Mouse (Mus musculus) neural tube, embryonic 13.5 days (tissue): ENCODE measurements around the gene Fam83c. TPM values are rescaled to one million over a fixed set of nuclear protein-coding genes. Genes with fewer than 3 reads are reported as not detected.

Experiments
- ATAC-seq: fragments of 200-750 bp; cut with Nextera tagmentation; 2 replicates; pipeline ENCODE4 v1.8.0; 2017; ENCODE audit warnings: low read depth, mild to moderate bottlenecking, moderate TSS enrichment, moderate library complexity
- H3K27ac ChIP-seq: fragments of 300-500 bp; sonication (generic); replicated peaks from 2 replicates; pipeline ENCODE4 v1.5.1; 2015; ENCODE audit warnings: moderate library complexity, mild to moderate bottlenecking, inconsistent platforms
- H3K27me3 ChIP-seq: fragments of 300-500 bp; sonication (generic); 2 replicates; pipeline ENCODE4 v1.6.1; 2015; ENCODE audit warnings: mild to moderate bottlenecking, inconsistent platforms
- H3K36me3 ChIP-seq: fragments of 300-500 bp; sonication (generic); 2 replicates; pipeline ENCODE4 v1.6.1; 2015; ENCODE audit warnings: mild to moderate bottlenecking, inconsistent platforms
- H3K4me1 ChIP-seq: fragments of 300-500 bp; sonication (generic); replicated peaks from 2 replicates; pipeline ENCODE4 v1.6.1; 2015; ENCODE audit warnings: inconsistent platforms
- H3K4me2 ChIP-seq: fragments of 300-500 bp; sonication (generic); 2 replicates; pipeline ENCODE4 v1.6.1; 2015; ENCODE audit warnings: inconsistent platforms, mild to moderate bottlenecking, moderate library complexity
- H3K4me3 ChIP-seq: fragments of 300-500 bp; sonication (generic); 2 replicates; pipeline ENCODE4 v1.5.1; 2015; ENCODE audit warnings: mild to moderate bottlenecking, inconsistent platforms
- H3K9ac ChIP-seq: fragments of 300-500 bp; sonication (generic); 2 replicates; pipeline ENCODE4 v1.6.1; 2015; ENCODE audit warnings: moderate library complexity, mild to moderate bottlenecking, inconsistent platforms
- H3K9me3 ChIP-seq: fragments of 300-500 bp; sonication (generic); 2 replicates; pipeline ENCODE4 v1.6.1; 2016; ENCODE audit warnings: inconsistent platforms
- WGBS: fragments of 180-500 bp; shearing (Covaris S2); methylation state at CpG from one replicate; pipeline ENCODE4 v1.1.7; 2015; 5-methylcytosine and 5-hydroxymethylcytosine counted together
- polyA plus RNA-seq: library from polyadenylated mRNA; unstranded; fragments of >200 nt; fragmentation: Nextera tagmentation; extraction: Ambion mirVana; gene quantifications from 2 replicates; pipeline ENCODE4 v1.2.1, GENCODE M21; 2015

Gene Fam83c
- polyA plus RNA-seq, 1 experiment from 2014 or later, result 0.56 TPM

- Histone ChIP-seq H3K4me1 (peaks cover 5% of the 10 kb centered on the region), H3K36me3 (peaks cover 64% of the 10 kb centered on the region), H3K9me3 (no peaks in the 10 kb centered on the region), H3K4me3 (no peak overlapping the region), H3K27me3 (no peaks in the 10 kb centered on the region), H3K4me2 (no peak overlapping the region), H3K9ac (no peak overlapping the region), H3K27ac (no peak overlapping the region)
- no peak for ATAC-seq
- 81% methylated on average over 4 of the region's 4 CpGs for WGBS
Observed at GRCm38 (mm10) chr2:155809620-155810019, 25.0 kb downstream of the Fam83c start.

- Histone ChIP-seq H3K36me3 (peaks cover 72% of the 10 kb centered on the region), H3K27ac (no peak overlapping the region)
- 37% methylated on average over 4 of the region's 4 CpGs for WGBS
Observed at GRCm38 (mm10) chr2:155807408-155807807, 27.2 kb downstream of the Fam83c start.

GRCm38 (mm10) chr2:155806548-155806947 lies 28.1 kb downstream of the Fam83c start:
- Histone ChIP-seq H3K4me3 (no peak overlapping the region), H3K9me3 (no peaks in the 10 kb centered on the region), H3K27me3 (no peaks in the 10 kb centered on the region), H3K4me2 (no peak overlapping the region), H3K4me1 (peaks cover 5% of the 10 kb centered on the region), H3K27ac (no peak overlapping the region), H3K9ac (no peak overlapping the region), H3K36me3 (peaks cover 75% of the 10 kb centered on the region)
- 74% methylated on average over 5 of the region's 5 CpGs for WGBS
- ATAC-seq, result no peak

More at GRCm38 (mm10) chr2:155807408-155807807, 27.2 kb downstream of the Fam83c start:
- no peak overlapping the region for H3K4me3 ChIP-seq
- no peaks in the 10 kb centered on the region for H3K9me3 ChIP-seq
- H3K9ac ChIP-seq, result no peak overlapping the region
- H3K27me3 ChIP-seq, result no peaks in the 10 kb centered on the region
- H3K4me1 ChIP-seq, result peaks cover 5% of the 10 kb centered on the region
- ATAC-seq, result no peak
- no peak overlapping the region for H3K4me2 ChIP-seq

GRCm38 (mm10) chr2:155805925-155806255 lies 28.8 kb downstream of the Fam83c start:
- Histone ChIP-seq H3K27me3 (no peaks in the 10 kb centered on the region), H3K9me3 (no peaks in the 10 kb centered on the region), H3K4me3 (no peak overlapping the region), H3K36me3 (peaks cover 75% of the 10 kb centered on the region), H3K4me2 (no peak overlapping the region), H3K9ac (no peak overlapping the region), H3K27ac (no peak overlapping the region), H3K4me1 (peaks cover 5% of the 10 kb centered on the region)
- WGBS, result 88% methylated on average over 6 of the region's 6 CpGs
- ATAC-seq, result no peak

GRCm38 (mm10) chr2:155805231-155805924 lies 29.3 kb downstream of the Fam83c start:
- H3K4me2 ChIP-seq, result no peak overlapping the region
- no peaks in the 10 kb centered on the region for H3K9me3 ChIP-seq
- H3K4me1 ChIP-seq, result peaks cover 5% of the 10 kb centered on the region
- peaks cover 75% of the 10 kb centered on the region for H3K36me3 ChIP-seq
- 67% methylated on average over 6 of the region's 6 CpGs for WGBS
- H3K27me3 ChIP-seq, result no peaks in the 10 kb centered on the region
- H3K4me3 ChIP-seq, result no peak overlapping the region
- ATAC-seq, result no peak
- H3K9ac ChIP-seq, result no peak overlapping the region
- no peak overlapping the region for H3K27ac ChIP-seq

- Histone ChIP-seq H3K9me3 (no peaks in the 10 kb centered on the region), H3K4me2 (no peak overlapping the region), H3K4me1 (peaks cover 5% of the 10 kb centered on the region), H3K27me3 (no peaks in the 10 kb centered on the region), H3K9ac (no peak overlapping the region), H3K4me3 (no peak overlapping the region), H3K27ac (no peak overlapping the region), H3K36me3 (peaks cover 74% of the 10 kb centered on the region)
- no peak for ATAC-seq
- WGBS, result 70% methylated on average over 5 of the region's 5 CpGs
Observed at GRCm38 (mm10) chr2:155804053-155804452, 30.6 kb downstream of the Fam83c start.

- peaks cover 81% of the 10 kb centered on the region for H3K36me3 ChIP-seq
- no peak overlapping the region for H3K4me3 ChIP-seq
- peaks cover 5% of the 10 kb centered on the region for H3K4me1 ChIP-seq
- H3K9me3 ChIP-seq, result no peaks in the 10 kb centered on the region
- no peak overlapping the region for H3K9ac ChIP-seq
- no peak overlapping the region for H3K27ac ChIP-seq
- no peak overlapping the region for H3K4me2 ChIP-seq
- 56% methylated on average over 3 of the region's 3 CpGs for WGBS
- no peak for ATAC-seq
- no peaks in the 10 kb centered on the region for H3K27me3 ChIP-seq
Observed at GRCm38 (mm10) chr2:155802761-155803160, 31.9 kb downstream of the Fam83c start.

- Histone ChIP-seq H3K4me1 (no peaks in the 10 kb centered on the region), H3K4me2 (no peak overlapping the region), H3K27ac (no peak overlapping the region), H3K36me3 (peaks cover 86% of the 10 kb centered on the region), H3K27me3 (no peaks in the 10 kb centered on the region), H3K9ac (no peak overlapping the region), H3K4me3 (no peak overlapping the region), H3K9me3 (no peaks in the 10 kb centered on the region)
- no peak for ATAC-seq
- 74% methylated on average over 3 of the region's 3 CpGs for WGBS
Observed at GRCm38 (mm10) chr2:155798613-155799012, 36.0 kb downstream of the Fam83c start.

GRCm38 (mm10) chr2:155794674-155795445 lies 39.8 kb downstream of the Fam83c start:
- Histone ChIP-seq H3K9ac (no peak overlapping the region), H3K9me3 (no peaks in the 10 kb centered on the region), H3K4me1 (no peaks in the 10 kb centered on the region; the same call in 1 of the 2 replicates), H3K4me3 (no peak overlapping the region), H3K4me2 (no peak overlapping the region), H3K27me3 (no peaks in the 10 kb centered on the region), H3K27ac (no peak overlapping the region), H3K36me3 (peaks cover 53% of the 10 kb centered on the region)
- WGBS, result 84% methylated on average over 12 of the region's 12 CpGs
- ATAC-seq, result no peak

GRCm38 (mm10) chr2:155792899-155793298 lies 41.8 kb downstream of the Fam83c start:
- Histone ChIP-seq H3K9ac (no peak overlapping the region), H3K27me3 (no peaks in the 10 kb centered on the region), H3K9me3 (no peaks in the 10 kb centered on the region), H3K36me3 (peaks cover 33% of the 10 kb centered on the region), H3K27ac (no peak overlapping the region), H3K4me3 (no peak overlapping the region), H3K4me2 (no peak overlapping the region), H3K4me1 (no peaks in the 10 kb centered on the region; the same call in 1 of the 2 replicates)
- 26% methylated on average over 12 of the region's 12 CpGs for WGBS
- ATAC-seq, result no peak

GRCm38 (mm10) chr2:155787949-155788931 lies 46.4 kb downstream of the Fam83c start:
- 72% methylated on average over 18 of the region's 18 CpGs for WGBS
- no peaks in the 10 kb centered on the region for H3K36me3 ChIP-seq

GRCm38 (mm10) chr2:155786905-155787304 lies 47.7 kb downstream of the Fam83c start:
- H3K4me3 ChIP-seq, result no peak overlapping the region
- no peak overlapping the region for H3K27ac ChIP-seq
- no peak overlapping the region for H3K9ac ChIP-seq
- H3K36me3 ChIP-seq, result no peaks in the 10 kb centered on the region
- no peaks in the 10 kb centered on the region for H3K4me1 ChIP-seq
- no peak overlapping the region for H3K4me2 ChIP-seq
- H3K9me3 ChIP-seq, result no peaks in the 10 kb centered on the region
- WGBS, result 77% methylated on average over 5 of the region's 5 CpGs
- H3K27me3 ChIP-seq, result no peaks in the 10 kb centered on the region
- no peak for ATAC-seq

More at GRCm38 (mm10) chr2:155787949-155788931, 46.4 kb downstream of the Fam83c start:
- no peak for ATAC-seq
- H3K9me3 ChIP-seq, result no peaks in the 10 kb centered on the region
- no peak overlapping the region for H3K27ac ChIP-seq
- H3K4me3 ChIP-seq, result no peak overlapping the region
- H3K9ac ChIP-seq, result no peak overlapping the region
- H3K27me3 ChIP-seq, result no peaks in the 10 kb centered on the region
- no peaks in the 10 kb centered on the region; the same call in 1 of the 2 replicates for H3K4me1 ChIP-seq
- no peak overlapping the region for H3K4me2 ChIP-seq
